Mouse (Mus musculus) A20 (cell line): ENCODE measurements at regions not wholly inside any gene's neighbourhood (a gene's known extent, or its start where the extent isn't known, plus 50 kb on each side); places are given as distances from the start of the nearest gene placed in this dataset.

Experiments
- DNase-seq: peaks from one replicate; pipeline ENCODE4 v3.0.0-alpha.2; 2011; ENCODE audit warnings: low read depth, low spot score

DNA sequence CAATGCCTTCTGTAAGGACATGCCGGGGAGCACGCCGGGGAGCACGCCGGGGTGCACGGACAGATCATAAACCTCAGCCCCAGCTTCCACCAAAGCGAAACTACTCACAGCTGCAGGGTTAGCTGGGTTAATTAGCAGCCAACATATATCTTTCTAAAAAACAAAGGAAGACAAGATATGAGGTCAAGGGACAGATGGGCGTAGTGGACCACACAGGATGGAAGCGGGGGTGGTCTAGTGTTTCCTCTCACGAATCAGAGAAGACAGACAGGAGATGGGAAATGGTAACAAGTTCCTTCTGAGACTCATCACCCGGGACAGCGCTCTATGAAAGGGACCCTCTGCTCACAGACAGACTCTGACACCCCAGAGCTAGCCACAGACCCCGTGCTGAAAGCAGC, 60.0 kb upstream of the Ajap1 start:
- DNase-seq: no peak

DNA sequence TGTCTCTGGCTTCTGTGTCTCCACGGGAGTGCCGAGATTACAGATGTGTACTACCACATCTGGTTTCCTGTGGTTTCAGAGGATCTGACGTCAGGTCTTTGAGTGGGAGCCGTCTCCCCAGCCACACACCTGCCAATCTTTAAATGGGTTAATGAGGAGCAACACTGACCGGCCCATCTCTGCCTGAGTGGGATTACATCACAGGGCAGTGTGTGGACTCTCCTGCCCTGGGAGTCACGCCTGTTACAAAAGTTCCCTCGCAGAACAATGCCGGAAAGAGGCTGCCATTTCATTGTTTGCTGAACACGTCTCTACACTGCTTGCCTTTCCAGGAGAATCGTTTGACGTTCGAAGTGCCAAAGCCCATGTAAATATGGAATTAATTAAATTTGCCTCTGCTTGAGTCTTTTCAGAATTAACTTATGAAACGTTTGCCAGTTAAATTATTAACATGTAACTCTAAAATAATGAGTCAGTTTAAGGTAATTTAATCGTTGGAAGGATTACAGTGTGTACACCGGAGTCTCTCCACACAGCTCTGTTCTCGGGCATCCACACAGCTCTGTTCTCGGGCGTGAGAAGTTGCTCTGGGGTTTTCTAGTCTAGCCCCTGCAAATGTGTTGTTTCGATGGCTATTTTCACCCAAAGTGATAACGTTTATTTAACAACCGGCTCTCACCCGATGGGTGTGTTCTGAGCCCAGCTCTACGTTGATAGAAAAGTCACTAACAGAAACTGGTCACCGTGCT, 61.5 kb upstream of the Ajap1 start:
- DNase-seq: no peak

DNA sequence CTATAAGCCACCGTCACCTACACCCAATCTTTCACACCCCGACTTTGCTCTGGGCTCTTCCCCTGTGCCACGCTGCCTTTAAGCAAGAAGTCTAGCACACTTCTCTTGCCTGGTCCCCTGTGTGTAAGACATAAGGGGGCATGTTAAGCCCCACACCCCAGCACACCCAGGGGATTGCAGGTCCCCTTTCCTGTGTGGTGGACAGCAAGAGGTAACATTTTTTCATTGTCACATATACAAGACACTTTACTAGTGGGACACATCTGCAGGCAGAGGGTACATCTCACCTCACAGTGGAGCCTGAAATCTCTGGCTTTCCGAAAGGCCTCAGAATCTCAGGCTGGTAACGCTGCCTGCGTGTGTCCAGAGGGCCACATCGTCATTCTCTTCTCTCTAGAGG, 64.1 kb upstream of the Ajap1 start:
- no peak for DNase-seq

DNA sequence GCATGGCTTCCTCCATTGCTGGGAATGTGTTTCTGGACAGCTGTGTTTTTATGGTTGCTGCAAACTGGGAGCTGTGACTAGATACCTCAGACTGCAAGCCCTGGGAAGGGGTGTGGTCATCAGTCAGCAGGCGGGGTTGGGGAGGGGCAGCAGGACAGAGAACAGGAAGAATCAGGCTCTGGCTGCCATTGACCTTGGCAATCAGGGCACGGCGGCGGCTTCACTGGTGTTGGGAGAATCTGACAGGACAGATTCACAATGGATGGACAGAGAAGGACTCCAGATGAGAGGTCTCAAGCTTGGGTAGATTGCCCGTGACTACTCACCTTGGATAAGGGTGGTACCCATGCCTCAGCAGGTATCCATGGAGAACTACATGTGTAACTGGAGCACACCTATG, 64.5 kb upstream of the Ajap1 start:
- DNase-seq: no peak

DNA sequence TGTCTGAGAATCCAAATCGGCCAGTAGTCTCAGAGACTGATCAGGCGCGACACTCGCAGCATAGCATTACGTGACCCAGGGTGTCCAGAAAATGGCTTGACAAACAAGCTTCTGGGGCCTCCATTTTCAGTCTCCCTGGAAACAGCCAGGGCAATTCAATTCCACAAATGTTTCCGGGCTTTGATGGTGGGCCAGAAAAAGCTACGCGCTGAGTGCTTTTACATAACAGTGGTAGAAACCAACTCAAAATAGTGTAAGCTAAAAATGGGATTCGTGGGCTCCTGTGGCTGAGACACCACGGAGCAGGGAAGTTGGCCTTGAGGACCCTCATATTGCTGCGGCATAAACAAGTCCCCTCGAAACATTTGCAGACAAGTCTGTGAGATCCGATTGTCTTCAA, 65.3 kb upstream of the Ajap1 start:
- no peak for DNase-seq

DNA sequence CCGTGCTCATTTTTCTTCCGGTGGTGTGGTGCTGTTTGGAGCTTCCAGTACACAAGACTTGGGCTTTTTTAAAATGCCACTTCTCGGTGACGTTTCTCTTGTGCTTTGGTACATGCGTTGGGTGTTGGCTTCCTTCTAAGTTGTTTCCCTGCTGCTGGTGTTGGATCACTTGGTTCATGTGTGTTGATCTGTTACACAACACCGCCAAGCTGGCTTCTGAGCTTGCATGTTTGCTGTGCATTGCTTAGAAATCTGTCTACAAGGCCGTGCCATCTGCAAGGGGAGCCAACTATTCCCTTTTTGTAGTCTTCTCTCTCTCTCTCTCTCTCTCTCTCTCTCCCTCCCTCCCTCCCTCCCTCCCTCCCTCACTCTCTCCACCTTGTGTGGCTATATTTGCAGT, 68.7 kb upstream of the Ajap1 start:
- no peak for DNase-seq

DNA sequence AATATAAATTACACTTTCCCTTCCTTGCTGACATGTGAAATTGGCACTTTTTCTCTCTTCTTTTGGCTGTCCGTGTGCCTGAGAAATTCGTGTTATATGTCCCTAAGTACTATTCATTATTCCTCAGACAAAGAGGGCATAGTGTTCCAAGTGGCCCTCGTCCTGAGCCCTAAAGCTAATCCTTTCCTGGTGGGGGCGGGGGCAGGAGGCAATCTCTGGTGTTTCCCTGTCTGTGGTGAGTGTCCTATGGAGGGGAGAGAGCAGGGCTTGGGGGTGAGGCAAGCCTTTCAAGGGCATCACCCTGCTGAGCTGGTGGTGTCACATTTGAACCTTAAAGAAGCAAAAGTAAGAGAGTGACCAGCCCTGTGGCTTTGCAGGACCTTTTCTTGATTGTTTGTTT, 69.9 kb upstream of the Ajap1 start:
- no peak for DNase-seq

DNA sequence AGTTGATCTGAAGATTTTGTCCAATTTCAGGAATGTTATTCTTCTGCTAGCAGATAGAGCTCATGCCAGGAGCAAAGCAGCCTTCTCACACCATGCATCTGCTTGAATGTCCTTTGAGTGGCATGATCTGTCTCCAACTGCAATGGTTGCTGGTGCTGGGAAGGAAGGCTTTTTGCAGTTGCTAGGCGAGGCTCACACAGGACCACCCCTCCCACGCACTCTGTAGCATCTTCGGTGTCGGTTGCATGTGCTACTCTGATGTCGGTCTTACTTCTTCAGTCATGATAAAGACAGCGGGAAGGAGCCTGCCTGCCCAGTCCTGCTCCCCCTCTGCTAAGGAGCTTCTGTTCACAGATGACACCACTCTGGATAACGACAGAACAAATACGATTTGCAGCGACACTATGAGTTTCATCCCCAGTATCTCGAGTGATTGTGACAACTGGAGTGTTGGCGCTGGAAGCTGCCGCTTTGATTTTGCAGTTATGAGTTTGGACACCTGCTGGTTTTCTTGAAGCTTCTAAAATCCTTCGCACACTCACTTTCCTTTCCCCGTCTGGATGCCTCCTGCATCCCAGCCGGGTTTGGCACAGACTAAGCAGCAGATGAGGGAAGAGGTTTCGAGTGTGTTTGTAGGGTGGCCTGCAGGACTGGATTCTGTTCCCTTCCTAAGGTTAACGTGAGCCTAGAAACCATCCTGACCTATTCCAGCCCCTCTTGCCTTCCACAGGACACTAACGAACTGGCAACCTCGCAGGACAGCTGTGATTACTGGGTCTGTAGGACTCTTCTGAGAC, 75.4 kb upstream of the Ajap1 start:
- no peak for DNase-seq

DNA sequence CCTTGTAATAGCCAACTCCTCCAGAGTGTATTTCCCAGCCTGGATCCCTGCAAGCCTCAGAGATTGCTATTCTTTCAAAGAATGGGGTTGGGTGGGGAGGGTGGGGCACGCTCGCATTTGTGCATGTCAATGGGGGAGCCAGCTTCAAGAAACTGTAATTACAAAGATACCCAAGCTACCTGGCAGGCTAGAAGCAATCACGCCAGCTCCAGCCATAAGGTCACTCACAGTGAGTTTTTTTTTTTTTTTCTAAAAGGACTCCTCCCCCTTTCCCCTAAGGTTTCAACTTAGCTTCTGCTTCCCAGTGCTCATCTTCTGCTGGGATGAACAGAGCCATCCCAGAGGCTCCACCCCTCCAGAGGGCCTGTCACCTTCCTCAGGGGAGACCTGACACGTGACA, 77.0 kb upstream of the Ajap1 start:
- no peak for DNase-seq

DNA sequence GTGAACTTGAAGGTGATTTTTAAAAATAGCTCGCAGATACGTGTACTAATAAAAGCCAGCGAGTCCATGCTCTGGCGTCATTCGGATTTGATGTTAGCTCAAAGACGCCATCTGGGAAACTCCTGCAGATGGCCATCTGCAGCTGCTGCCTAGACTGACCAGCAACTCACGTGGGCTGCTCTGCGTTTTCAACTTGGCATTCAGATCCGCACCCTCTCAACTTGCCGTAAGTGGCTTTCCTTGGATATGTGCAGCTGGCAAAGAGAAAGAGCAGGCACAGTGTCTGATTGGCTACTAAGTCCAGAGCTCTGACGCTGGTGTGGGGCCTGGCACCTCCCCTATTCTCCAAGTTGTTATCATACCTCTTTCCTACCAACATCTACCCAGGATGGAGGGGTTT, 77.6 kb upstream of the Ajap1 start:
- no peak for DNase-seq

DNA sequence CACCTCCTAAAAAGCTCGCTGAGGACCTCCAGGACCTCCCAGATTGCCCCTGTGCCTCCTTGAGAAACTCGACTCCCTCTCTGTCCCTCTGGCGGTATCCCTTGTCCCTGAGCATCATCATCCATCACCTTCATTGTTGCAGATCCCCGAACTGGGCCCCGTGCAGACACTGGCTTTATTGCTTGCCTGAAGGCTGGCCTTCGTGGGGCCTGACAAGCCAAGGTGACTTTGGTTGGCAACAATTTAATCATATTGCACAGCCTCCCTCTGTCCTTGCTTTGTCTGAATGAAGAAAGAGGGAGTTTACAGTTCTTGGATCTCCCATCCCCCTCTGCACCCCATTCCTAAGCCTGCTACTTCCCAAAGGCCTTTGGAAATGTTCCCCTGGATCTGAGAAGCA, 78.3 kb upstream of the Ajap1 start:
- no peak for DNase-seq

DNA sequence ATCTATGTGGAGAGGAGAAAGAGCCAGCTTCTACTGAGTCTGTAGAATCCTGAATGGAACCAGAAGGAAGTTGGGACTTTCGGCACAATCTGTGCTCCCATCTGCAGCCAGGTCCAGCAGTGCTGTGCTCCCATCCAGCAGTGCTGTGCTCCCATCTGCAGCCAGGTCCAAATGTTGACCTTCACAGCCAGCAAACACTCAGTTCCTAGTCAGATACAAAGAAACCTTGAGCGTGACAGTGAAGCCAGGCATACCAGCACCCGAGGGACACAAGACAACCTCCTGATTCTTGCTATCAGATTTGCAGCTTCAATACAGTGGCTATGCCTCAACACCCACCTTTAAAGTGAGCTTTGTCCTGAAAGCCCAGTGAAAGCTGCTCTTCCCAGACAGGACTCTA, 79.4 kb upstream of the Ajap1 start:
- no peak for DNase-seq

DNA sequence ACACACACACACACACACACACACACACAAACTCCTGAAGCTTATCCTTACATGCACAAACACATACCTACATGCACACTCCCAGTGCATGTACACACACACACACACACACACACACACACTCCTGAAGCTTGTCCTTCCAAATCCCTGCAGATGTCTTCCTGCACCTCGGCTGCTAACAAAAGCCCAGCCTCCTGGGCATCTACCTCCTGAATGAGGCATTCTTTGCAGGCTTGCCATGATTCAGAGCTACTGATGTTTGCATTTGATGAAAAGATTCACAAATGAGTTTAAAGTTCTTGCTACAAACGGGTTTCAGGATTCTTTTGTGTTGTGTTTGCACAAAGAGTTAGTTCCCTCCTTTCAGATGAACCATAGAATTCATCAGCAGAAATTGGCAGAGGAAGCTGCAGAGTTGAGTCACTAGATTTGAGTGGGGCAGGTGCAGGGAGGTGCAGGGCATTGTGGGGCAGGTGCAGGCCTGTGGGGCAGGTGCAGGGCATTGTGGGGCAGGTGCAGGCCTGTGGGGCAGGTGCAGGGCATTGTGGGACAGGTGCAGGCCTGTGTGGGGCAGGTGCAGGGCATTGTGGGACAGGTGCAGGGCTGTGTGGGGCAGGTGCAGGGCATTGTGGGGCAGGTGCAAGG, 84.8 kb upstream of the Ajap1 start:
- no peak for DNase-seq

DNA sequence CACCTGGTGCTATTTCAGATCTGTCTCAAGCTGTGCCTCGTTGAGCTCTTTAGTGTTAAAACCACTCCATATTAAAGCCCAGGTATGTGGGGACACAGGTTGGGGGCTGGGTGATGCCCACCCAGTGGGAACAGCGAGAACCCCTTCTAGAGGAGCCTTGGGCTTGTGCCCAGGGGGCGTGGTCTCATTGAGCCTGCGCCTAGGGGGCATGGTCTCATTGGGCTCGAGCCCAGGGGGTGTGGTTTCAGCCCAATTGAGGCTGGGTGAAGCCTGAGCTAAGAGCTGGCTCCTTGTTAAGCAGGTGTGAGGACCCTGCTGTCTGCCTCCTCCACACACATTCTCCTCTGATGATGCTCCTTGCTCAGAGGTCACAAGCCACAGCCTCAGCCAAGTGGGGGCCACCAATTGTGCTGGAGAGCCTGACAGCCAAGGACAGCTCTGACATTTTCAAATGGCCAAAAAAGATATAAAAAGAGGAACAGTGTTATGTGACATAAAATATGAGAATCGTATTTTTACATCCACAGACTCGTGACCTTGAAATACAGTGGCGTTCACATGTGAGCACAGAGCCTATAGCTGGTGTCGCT, 90.7 kb upstream of the Ajap1 start:
- no peak for DNase-seq

DNA sequence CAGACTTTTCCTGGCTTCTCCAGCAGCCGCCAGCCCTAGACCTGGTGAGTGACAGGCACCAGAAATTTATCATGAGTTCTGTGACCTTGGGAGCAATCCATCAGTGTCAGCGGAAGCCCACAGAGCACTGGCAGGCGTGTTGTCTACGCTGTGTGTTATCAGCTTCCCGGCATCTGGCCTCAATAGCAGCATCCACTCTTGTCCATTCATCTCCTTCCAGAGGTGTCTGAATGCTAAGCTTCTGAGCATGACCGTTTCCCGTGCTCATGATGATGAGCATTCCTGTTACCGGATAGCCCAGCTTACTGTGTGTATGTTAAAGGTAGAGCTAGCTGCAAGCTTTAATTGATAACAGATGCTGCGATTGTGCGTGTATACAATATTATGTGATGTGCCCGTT, 110.7 kb upstream of the Ajap1 start:
- no peak for DNase-seq

DNA sequence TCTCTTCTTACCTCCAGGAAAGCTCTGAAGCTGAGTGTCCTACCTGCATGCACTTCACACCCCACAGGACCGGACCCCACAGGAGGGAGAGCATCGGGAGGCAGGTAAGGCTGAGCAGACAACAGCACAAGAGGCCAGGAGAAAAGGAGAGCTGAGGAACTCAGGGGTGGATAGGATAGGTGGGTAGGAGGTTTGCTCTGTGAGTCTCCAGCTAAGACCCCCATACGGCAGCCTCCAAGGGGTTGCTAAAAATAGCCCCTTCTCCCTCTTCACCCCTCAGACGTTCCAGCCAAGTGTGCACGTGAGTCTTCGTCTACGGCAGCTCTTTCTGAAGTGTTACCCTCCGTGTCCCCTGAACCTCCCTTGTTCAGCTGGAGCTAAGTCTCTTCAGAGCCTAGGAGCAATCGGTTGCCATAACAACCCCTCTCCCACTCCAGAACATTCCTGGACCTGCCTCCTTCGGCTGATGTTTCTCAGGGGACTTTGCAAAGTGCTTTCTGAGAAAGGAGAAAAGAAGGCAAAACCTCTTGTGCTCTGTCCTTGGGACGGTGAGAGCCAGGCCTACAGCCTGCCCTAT, 117.3 kb upstream of the Ajap1 start:
- no peak for DNase-seq

DNA sequence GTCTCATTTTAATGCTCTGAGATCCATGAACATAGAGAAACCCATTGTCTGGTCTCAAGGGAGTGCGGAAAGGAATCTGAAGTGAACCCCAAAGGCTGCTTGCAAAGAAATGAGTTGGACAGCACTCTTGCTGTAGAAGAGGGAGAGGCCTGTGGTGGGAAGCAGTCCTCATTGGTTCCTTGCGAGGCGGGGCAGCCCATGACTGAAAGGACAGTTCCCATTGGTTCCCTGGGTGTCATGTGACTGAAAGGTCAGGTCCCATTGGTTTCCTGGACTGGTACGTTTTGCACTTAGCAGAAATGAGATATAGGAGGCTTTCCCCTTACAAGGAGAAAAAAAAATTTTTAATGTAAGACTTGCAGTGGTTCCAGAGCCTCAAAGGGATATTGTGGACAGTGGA, 119.9 kb upstream of the Ajap1 start:
- DNase-seq: no peak

DNA sequence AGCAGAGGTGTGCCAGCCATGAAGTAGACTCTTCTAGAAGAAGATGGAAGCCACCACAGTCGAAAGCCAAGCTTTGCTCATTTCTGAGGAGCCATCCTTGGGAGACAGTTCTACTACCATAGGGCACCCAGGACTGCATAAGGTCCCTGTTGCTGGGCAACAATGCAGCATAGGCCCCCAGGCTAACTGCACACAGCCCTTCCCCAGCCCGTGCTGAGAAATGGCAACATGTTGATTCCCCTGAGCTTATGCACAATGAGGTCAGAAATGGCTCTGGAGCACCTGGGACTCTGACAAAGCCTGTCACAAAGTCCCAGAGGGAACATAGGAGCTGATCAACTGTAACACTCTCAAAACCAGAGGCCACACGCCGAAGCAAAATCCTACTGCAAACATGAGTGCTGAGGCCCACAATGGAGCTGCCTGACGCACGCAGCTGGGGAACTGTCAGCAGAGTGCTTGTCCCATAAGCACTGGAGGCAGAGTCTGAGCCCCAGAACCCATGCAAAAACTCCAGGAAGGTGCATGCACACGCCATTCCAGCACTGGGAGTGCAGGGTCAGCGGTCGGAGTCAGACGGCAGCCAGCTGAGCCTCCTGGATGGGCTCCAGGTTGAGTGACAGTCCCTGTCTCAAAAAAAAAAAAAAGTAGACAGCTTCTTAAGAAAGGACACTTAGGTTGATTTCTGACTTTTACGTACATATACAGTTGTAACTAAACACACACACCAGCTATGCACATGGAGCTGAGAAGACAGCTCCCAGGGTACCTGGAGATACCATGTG, 120.6 kb upstream of the Ajap1 start:
- no peak for DNase-seq

DNA sequence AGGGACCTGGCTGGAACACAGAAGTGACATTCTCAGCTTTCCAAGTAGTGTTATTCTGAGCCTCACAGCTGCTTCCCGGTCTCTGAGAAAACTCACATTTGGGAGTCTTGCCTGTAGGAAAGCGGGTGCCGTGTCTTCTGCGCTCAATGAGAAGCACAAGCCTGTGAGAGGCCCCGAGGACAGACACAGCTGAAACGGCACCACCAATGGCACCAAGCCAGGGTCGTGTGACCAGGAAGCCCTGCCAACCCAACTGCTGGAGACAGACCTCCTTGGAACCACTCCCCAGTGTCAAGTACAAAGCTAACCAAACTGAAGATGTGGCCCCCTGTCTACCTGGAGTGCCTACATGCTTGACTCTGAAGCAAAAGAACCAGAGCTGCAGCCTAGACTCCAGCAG, 121.3 kb upstream of the Ajap1 start:
- DNase-seq: no peak

DNA sequence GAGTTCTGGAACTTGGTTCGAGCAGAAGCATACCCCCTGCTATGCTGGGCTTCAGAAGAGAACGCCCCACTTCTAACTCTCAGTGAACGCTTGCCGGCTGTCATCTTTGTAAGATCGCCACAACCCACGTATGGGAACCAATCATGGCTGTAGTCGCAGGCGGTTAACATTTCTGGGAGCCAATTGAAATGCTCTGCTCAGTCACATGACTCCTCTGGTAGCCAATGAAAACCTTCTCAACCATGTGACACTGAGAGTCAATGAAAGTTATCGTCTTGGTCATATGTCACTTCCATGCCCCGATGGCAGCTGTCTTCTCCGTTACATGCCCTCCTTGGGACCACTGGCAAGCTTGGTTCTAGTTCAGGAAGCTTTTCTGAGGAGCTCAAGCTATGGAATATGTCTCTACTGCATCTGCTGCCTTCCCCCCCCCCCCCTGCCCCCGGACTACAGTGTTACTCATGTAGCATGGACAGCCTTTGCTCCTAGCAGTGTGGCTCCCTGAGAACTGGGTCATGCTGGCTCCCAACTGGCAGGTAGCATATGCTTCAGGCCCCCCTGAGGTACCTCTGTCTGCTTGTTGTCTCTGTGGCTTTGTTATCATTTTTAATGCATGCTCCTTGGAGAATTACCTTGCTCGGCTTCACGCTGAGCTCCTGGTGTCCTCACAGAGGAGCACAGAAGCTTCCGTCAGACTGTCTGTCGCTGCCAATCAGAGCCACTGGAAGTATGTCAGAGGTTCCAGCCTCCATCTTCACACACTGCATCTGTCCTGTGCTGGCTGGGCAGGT, 122.3 kb upstream of the Ajap1 start:
- no peak for DNase-seq

DNA sequence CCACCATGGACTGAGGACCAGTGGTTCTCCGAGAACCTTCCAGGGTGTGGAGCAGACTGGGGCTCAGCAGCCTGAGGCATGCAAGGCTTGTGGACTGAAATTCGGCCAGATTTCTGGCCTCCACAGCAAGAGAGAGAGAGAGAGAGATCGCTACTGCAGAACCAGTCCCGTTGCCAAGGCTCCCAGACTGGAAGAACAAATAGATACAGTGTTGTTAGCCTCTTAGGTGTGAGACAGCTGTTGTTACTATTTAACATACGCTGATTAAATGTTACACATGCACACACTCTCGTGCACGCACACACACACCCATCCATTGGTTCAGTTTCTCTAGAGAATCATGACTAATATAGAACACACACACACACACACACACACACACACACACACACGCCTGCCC, 133.4 kb upstream of the Ajap1 start:
- DNase-seq: no peak
